Mouse (Mus musculus) inflammation-experienced regulatory T-cells, adult 16 weeks (primary cell): ENCODE results near the gene Nr2e1. TPM values are rescaled to one million over a fixed set of nuclear protein-coding genes. Genes with fewer than 3 reads are reported as not detected.

Experiments used
- polyA plus RNA-seq: library from polyadenylated mRNA; unstranded; fragments of 100-300 nt; shearing (Covaris generic); gene quantifications from one replicate; pipeline ENCODE4 v1.2.1, GENCODE M21; 2017

Nr2e1 gene
- not detected for polyA plus RNA-seq

DNA sequence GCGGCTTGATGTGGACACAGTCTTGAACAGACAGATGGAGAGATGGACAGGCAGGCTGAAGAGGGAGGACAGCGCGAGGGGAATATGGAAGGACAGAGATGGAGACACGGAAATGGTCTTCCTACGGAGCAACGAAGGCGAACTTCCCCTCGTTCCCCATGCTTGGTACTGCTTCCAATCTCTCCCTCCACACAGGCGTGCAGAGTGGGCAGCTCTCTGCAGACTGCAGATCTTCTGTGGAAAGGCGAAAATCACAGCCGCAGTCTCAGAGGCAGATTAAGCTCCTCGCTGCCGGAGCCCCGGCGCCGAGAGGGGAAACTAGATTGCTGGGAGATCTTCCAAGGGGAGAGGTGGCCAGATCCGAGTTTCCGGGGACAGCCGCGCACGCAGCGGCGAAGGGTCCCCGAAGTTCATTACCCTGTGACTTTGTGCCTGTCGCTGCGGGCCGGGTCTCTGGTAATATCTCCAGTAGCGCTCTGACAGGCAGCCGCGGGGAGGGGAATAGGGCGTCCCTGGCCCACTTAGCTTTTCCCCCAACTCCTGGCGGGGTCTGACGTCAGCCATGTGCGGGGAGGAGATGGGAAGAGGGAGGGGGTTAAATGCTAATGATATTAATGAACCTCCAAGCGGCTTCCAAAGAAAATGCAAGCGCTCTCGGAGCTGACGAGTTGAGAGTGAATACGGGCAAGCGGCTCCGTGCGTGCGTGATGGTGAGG is at the start of gene Nr2e1, which contains the start of gene Ostm1:
TSS of gene Nr2e1 (minus strand) at position 476 of the 716 bp plus-strand sequence.
TSS of gene Ostm1 (plus strand) at position 666 of the 716 bp plus-strand sequence.

Other genes with a start within 250 kb of the Nr2e1 start
- 9.1 TPM for gene Afg1l, start 105.1 kb downstream of the Nr2e1 start, polyA plus RNA-seq
- 258 TPM for gene Snx3, start 81.6 kb downstream of the Nr2e1 start, polyA plus RNA-seq
- 41.2 TPM for gene Ostm1, start 190 bp upstream of the Nr2e1 start, polyA plus RNA-seq
- gene Sec63, start 177.9 kb upstream of the Nr2e1 start, polyA plus RNA-seq: 7.5 TPM